Mouse (Mus musculus): ENCODE results near the gene Gusb.

Gusb gene

DNA sequence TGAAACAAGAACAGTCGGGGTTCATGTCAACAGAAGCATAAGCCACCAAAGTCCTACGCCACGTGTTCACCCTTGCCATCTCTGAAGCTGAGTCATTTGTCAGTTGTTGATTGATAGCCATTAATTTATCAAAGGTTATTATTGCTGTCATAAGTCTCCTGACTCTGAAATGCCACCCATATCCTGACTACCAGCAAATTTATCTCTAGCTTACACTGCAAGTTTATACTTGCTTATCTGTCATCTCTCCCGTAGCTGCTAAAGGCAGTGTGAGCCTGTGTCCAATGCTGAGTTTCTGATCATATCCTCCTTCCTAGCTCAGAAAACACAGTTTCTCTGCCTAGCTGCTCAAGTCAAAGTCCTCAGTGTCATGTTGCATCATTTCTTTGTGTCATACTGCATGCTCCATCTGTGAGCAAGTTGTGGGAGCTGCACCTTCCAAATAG, 28.0 kb downstream of the Gusb start:
- no peak for DNase-seq (ENCODE audit: low spot score)

DNA sequence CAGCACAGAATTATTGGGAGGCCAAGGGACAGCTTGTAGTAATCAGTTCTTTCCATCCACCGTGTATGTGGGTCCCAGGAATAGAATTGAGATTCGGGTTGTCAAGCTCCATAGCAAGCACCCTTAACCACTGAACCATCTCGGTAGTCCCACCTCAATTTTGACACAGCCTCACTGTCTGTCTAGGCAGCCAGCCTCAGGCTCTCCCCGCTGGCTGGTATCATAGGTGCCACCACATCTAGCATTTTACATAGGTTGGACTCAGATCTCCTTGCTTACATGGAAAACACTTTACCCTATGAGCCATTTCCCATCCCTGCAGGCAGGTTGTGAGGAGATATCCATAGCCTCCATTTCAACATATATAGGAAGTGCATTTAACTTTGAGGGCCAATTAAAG, 28.5 kb downstream of the Gusb start:
- DNase-seq (ENCODE audit: low spot score): no peak

DNA sequence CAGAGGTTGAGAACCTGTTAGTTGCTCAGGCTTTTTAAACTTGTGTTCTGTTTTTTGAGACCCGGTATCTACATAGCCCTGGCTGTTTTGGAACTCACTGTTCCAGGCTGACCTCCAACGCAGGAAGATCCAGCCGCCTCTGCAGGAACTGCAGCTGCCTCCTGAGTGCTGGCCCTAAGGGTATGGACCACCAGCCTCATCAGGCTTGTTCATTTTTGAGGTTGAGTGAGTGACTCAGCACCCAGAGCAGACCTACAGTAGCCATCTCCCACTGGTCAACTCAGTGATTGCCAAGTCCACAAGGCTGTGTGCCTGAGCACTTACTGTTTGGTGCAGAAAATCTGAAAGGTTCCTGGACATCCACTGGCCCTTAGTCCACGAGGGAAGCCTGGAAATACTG, 31.4 kb downstream of the Gusb start:
- DNase-seq (ENCODE audit: low spot score): no peak

DNA sequence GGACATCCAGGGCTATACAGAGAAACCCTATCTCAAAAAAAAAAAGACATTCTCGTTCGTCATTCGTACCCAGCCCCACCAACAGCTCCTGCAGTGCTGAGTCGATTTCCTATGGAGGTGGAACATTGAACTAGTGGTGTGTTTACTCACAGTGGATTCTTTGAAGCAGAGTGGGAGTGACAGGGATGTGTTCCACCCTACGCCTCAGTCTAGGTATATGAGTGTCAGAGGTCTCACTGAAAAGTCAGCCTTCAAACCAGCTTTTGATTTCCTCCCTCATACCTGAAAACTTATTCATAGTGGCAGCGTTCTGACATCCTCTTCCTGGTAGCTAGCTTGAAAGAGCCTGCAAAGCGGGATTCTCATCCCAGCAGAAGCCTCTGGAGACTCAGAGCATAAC, 34.4 kb downstream of the Gusb start:
- no peak for DNase-seq (ENCODE audit: low spot score)

DNA sequence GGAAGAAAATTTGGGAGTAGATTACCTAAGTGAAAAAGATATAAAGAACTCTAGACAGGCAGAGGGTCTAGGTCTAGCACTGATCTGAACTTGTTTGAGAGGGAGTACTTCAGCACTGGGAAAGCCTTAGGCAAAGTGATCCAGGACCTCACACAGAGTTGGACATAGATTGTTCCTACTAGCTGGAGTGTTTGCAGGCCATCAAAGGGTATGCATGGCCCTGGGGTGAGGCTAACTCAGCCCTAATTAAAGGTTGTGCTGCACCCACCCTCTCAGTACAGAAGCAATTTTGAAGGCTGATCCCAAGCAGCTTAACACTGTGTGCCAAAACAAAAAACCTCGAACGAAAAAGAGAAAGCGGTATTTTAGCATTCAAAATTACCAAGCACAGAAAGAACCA, 36.4 kb downstream of the Gusb start:
- no peak for DNase-seq (ENCODE audit: low spot score)

DNA sequence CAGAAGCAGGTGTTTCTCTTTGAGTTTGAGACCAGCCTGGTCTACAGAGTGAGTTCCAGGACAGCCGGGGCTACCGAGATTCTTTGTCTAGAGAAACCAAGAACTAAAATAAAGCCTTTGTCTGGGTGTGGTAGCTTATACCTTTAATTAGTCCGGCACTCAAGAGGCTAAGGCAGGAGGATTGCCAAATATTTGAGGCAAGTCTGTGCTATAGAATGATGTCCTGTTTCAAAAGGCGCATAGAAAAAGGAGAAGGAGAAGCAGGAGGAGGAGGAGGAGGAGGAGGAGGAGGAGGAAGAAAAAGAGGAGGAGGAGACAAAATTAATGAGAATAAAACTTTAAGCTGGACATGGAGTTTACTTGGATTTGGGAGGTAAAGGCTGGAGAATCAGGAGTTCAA, 39.6 kb downstream of the Gusb start:
- no peak for DNase-seq (ENCODE audit: low spot score)

DNA sequence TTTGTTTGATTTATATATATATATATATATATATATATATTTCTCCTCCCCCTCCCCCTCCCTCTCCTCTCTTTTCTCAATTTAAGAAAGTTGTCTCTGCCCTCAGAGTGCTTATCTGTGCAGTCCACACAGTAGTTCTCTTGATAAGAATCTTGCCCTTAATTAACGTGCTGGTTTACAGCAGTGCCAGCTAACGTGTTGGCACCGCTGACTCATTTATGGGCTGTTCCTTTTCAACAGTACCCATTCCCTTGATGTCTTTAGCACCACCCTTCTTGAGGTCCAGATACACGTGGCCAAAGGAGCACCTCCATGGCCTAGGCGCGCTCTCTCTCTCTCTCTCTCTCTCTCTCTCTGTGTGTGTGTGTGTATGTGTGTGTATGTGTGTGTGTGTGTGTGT, 47.1 kb downstream of the Gusb start:
- DNase-seq (ENCODE audit: low spot score): no peak

DNA sequence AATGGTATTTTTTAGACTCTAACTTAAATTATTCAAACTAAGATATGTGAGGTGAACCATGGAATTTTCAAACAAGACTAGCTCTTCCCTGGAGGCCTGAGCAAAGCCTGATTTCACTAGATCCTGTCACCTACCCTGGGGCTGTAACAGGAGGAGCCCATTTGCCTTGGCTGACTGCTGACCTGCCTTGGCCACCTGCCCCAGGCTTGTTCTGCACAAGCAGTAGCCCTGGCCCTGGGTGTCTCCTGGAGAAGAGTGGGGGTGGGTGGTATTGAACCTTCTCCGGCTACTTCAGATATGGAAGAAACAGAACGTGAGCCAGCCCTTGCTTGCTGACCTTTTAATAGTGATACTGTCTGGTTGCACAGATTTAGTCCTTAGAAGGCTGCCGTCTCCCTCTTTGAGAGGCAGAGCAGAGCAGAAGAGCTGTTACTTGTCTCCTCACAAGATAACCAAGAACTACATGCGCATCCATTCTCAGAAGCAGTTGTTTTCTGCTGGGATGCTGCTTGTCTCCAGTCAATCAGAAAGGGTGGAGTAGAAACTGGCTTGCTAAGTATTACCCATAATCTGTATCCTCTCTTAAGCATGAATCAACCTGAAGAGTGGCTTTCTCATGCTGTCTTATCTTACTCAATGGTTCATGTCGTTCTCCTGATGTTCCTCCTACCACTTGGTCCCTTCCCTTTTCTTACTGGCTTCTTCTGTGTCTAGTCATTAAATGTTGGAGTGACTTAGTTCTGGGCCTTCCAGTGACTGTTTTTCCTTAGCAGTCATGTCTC, 48.2 kb downstream of the Gusb start:
- no peak for DNase-seq (ENCODE audit: low spot score)

DNA sequence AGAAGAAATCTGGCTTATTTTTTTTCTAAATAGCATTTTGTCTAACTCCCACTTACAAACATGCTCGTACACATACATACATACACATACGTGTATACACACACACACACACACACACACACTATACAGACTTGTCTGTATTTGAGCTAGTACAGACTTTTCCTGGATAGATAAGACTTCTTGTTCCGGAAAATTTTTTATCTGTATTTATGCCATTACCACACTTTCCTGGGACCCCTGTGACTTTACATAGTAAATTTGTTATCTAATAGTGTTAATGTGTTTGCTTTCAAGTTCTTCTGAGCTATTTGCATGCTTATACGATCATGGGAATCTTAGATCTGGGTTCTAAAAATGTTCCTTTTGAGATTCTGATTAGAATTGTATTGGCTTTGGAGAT, 50.7 kb downstream of the Gusb start:
- DNase-seq (ENCODE audit: low spot score): no peak

DNA sequence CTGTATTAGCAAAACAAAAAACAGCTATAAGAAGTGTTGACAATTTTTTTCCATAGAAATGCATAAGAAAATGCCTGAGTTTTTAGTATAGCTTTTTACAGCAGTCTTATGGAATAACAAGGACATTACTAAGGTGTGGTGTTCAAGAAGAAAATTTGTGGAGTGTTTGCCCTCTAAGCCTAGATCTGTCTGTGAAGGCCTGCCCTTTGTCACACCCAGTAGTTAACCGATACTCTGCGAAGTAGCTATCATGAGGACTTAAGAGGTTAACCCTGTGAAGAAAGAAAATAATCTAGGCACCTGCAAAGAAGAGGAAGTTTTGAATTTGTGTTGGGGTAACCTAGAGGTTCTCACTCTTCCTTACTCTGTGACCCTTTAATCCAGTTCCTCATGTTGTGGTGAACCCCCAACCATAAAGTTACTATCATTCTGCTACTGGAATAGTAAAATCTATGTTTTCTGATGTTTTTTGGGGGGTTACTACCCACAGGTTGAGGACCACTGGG, 55.3 kb downstream of the Gusb start:
- DNase-seq (ENCODE audit: low spot score): no peak

DNA sequence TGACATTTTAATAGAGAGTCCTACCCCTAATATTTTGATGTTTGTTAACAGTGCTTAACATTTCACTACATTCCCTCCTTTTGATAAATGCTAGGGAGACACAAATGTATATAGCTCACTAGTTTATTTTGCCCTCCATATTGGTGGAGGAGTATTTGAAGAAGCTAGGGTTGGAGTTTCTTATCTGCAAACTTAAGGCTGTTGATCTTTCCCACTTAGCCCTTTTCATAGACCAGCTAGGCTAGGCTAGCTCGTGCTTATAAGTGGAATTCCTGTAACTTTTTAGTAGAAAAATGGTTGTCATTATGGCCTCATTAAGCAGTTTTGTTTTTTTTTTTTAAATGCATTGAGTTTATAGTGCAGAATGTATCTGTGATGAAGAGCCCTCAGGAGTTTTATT, 59.4 kb downstream of the Gusb start:
- no peak for DNase-seq (ENCODE audit: low spot score)

DNA sequence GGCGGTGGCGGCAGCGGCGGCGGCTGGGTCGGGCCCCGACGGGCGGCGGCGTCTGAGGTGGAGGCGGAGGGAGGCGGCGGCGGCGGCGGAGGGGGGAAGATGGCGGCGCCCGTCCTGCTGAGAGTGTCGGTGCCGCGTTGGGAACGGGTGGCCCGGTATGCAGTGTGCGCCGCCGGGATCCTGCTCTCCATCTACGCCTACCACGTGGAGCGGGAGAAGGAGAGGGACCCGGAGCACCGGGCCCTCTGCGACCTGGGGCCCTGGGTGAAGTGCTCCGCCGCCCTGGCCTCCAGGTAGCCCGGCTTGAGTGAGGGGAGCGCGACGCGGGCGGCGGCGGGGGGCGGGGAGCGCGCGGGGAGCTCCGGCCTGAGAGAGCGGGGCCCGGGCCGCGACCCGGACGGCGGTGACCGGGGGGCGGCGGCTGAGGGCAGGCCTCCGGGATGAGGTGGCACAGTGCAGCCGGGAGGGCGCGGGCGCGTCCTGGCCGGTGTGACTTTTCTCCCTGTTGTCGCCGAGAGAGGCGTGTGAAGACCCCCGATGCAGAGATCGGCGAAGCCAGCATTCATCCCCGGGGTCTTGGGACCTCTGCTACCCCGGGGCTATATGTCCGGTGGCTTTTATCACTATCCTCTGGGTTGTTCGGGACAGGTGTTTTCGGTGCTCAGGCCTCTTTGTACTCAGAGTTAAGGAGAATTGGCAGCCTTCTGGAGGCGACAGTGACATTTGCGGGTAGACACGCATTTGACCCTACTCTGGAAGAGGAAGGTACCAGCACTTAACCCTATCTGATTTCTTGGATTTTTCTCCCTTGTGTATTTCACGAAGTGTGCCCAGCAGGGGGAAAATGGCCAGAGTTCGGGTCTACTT, 60.5 kb downstream of the Gusb start:
- peak; percentile 9 for DNase-seq (ENCODE audit: low spot score)

DNA sequence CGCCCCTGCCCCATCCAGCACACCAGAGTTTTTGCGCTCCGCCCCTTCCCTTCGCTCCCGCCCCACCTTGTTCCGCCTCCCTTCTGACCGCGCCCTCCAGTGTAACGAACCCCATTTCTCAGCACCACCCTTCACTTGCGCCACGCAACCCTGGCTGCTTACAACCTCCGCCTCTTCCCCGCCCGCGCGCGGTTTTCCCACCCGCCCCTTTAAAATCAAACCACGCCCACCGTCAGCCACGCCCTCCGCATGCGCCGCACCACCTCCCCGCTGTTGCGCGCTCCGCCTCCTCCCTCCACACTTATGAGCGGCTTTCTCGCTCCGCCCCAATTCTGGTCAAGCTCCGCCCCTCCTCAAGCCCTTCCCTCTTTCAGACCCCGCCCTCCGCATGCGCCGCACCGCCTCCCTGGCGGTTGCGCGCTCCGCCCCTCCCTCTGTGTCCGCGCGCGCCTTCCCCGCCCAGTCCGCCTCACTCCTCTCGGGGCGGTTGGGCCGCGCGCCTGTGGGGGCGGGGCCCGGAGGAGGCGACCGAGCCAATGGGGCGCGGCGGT, 61.3 kb downstream of the Gusb start, which contains the start of gene Vkorc1l1:
Vkorc1l1 (plus strand) TSS at position 476 of the 551 bp plus-strand sequence.
- peak; percentile 96 for DNase-seq (ENCODE audit: low spot score)

DNA sequence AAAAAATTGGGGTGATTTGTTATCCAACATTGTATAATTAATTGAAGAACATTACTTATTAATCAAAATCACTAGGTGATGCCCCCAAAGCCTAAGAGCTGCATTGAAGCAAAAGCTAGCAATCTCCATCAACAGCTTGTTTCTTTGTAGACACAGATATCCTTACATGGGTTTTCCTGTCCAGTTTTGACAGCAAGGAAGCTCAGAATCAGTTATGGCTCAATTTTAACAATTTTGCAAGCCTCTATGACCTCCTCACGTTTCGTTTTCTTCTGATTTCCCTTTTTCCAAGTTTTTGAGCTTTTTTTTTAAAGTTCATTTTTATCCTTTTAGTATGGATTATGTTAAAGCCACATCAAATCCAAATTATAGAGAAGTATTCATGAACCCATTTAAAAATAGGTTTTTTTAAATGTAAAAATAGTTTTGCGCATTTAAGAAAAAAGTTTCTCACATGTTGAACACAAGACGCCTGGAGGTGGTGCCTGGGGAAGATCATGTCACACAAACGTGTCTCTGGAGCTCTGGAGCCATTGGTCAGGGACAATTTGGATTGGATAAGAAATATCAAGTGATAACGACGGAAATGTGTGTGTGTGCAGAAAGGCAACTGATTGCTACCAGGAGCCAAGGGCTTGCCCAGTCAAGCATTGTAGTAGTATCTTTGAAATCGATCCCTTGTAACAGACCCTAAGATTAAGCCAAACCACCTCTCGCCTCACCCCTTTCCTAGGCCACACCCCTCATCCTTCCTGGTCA, 61.9 kb downstream of the Gusb start:
- no peak for DNase-seq (ENCODE audit: low spot score)

DNA sequence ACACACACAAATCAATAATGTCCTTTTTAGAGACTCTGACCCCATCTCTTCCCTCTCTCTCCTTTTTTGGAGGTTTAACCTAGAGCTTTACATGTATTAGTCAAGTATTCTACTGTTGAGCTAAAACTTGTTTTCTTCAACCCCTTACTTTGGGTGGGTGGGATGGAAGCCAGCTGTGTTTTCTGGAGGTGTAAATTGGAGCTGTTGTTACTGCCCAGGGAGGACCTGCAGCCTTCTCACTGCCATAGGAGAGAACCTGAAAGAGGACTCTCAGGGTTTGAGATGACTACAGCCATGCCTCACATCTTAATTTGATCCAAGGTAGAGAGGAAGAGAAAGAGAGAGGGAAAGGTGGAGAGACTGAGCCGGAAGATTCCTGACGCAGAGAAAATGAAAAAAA, 62.6 kb downstream of the Gusb start:
- no peak for DNase-seq (ENCODE audit: low spot score)

Data from left cerebral cortex, adult 11 months (tissue).